Mouse (Mus musculus) myocyte (in vitro differentiated cells): ENCODE results near the gene Vrk3.

Experiments used
- E2F4 ChIP-seq: IDR thresholded peaks from one replicate; pipeline ENCODE4 v1.6.1; 2011; ENCODE audit warnings: mild to moderate bottlenecking, control low read depth, moderate library complexity; ENCODE audit not compliant: insufficient read depth
- MYOD1 ChIP-seq, 3 experiments: IDR thresholded peaks; one replicate each; pipeline ENCODE4 v1.6.1; 2011; ENCODE audit warnings: control low read depth in 2 of 3, low read depth in 2 of 3, mild to moderate bottlenecking in 2 of 3, moderate library complexity in 1 of 3; ENCODE audit not compliant: insufficient read length in 2 of 3, control insufficient read depth in 1 of 3
- POLR2A ChIP-seq: IDR thresholded peaks from one replicate; pipeline ENCODE4 v1.6.1; 2011; ENCODE audit warnings: low read depth, mild to moderate bottlenecking, control low read depth, moderate library complexity; ENCODE audit not compliant: insufficient read length
- SRF ChIP-seq: IDR thresholded peaks from one replicate; pipeline ENCODE4 v1.6.1; 2011; ENCODE audit warnings: low read depth; ENCODE audit not compliant: control insufficient read depth, insufficient read length
- TCF12 ChIP-seq: IDR thresholded peaks from one replicate; pipeline ENCODE4 v1.6.1; 2011; ENCODE audit warnings: mild to moderate bottlenecking, control low read depth; ENCODE audit not compliant: poor library complexity, insufficient read depth, severe bottlenecking
- TCF3 ChIP-seq: IDR thresholded peaks from one replicate; pipeline ENCODE4 v1.6.1; 2011; ENCODE audit warnings: low read depth, control low read depth; ENCODE audit not compliant: insufficient read length
- USF1 ChIP-seq: IDR thresholded peaks from one replicate; pipeline ENCODE4 v1.6.1; 2011; ENCODE audit warnings: low read depth, mild to moderate bottlenecking, control low read depth, moderate library complexity

GRCm38 (mm10) chr7:44724316-44724715, 23.9 kb upstream of the Vrk3 start:
- TF ChIP-seq POLR2A, result no peak
- no peak for TF ChIP-seq SRF
- TF ChIP-seq TCF12, result no peak
- TF ChIP-seq USF1, result no peak
- no peak for TF ChIP-seq MYOD1 (IDR thresholded peaks at IDR 0.05; ENCODE audit: control insufficient read depth in 1 of 3, insufficient read length in 2 of 3, low read depth in 2 of 3)
- TF ChIP-seq TCF3, result no peak
- TF ChIP-seq E2F4, result no peak
